Mouse (Mus musculus) T-cell, adult 2 months (primary cell): ENCODE results near the gene Pak3.
"Not testable (repeated sequence)": the region's sequence is repeated elsewhere in the genome, so short reads cannot be mapped to it uniquely, and the experiment has no call there.

Source experiments
- DNase-seq: peaks from one replicate; pipeline ENCODE4 v3.0.0; 2022; ENCODE audit warnings: low spot score

Gene Pak3

GRCm38 (mm10) chrX:143518168-143518901, at the start of gene Pak3:
TSS of gene Pak3 (plus strand) at chrX:143518591.
- no peak for DNase-seq

DNA sequence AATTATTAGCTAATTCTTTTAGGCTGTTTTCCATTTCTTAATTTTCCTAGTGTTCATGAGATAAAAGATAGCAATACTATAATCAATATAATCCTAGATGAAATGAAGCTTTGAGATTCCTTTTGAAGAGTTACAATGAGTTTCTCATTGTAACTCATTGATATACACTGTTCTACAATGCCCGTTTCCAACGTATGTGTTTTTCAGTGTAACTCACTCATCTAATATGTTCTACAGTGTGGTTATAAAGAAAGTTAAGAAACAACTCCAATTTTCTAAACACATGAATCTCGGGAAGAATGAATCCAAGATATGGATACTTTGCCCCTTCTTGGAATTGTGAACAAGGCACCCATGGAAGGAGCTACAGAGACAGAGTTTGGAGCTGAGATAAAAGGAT, 35.5 kb upstream of the Pak3 start:
- DNase-seq: peak; percentile 96

GRCm38 (mm10) chrX:143501053-143501695, 17.2 kb upstream of the Pak3 start:
- DNase-seq: no peak

DNA sequence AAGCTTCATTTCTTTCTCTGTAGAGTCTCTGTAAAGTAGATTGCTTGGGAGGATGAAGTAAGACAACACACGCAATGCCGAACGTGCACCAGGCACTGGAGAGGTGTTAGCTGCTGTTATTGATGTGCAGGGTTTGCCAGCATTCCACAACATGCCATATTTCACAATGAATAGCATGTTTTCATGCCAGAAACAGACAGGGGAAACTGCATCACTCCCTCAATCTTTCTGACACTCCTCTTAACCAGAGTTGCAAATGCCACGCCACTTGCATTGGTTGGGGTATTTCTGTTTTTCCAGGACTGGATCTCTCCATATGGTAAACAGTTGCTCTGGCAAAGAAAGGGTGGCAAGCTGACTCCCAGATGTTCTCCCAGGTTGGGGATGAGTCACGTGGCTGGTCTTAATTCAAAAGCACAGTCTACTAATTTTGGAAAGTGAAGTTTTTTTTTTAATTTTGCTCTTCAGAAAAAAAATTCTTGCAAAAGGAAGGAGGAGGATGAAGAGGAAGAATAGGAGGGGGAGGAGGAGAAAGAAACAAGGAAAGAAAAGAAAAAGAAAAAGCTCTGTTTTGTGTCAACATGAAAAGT, 16.5 kb upstream of the Pak3 start:
- no peak for DNase-seq

DNA sequence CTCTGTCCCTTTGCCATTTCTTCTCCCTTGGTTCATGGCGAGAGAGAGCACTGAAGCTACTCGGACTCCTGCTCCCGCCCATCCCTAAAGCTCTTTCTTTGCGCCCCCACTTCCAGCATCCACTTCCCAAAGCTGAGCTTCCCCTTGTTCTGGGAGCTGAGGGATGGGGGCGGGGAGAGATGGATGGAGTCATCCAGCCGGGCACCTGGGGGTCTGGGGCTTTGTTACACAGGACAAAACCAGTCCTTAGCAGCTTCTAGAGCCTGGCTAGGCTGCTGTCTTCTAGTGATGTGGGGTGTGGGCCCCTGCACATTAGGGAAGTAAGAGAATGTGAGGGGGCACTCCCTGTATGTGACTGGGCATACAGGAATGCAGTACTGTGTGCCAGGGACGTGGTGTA, 526 bp downstream of the Pak3 start:
- no peak for DNase-seq

DNA sequence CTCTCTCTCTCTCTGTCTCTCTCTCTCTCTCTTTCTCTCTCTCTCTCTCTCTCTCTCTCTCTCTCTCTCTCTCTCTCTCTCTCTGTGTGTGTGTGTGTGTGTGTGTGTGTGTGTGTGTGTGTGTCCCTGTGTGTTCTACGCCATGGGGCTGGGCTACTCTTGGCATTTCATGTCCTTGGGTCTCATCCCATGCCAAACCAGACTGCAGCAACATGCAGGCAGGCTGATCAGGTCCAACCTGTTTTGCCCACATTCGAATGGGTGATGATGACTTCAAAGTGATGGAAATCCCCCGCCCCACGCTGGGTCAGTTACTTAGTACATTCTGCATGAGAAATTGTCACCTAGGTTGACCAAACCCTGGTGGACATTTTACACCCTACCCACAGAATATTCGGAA, 1.1 kb downstream of the Pak3 start:
- DNase-seq: not testable (repeated sequence)

DNA sequence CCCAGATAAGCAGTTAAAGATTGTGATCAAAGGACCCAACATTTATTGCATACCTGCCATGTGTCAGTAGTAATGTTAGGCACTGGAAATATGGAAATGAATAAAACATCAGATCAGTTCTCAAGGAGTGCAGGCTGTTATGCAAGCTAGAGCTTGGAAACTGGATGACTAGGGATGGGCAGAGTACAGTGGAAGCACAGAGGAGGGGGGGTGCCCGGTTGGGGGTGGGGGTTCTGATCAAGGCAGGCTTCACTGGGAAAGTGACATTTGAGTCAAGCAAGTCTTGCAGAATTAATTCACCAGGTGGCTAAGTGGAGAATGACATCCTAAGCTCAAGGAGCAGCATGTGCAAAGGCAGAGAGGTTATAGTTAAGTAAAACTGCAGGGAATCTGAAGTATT, 1.8 kb downstream of the Pak3 start:
- no peak for DNase-seq

DNA sequence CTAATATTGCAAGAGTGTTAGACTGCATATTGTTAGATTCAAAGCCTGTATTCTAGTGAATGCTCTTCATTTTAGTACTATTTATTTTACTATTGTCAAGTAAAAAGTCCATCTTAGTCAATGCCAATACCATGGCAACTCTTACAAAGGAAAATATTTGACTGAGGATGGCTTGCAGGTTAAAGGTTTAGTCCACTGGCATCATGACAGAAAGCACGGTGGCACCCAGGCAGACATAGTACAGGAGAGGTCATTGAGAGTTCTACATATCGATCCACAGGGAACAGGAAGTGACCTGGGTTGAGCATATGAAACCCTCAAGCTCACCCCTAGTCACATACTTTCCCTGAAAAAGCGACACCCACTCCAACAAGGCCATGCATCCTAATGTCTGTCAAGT, 13.9 kb downstream of the Pak3 start:
- DNase-seq: no peak

- no peak for DNase-seq
These were observed 15.2 kb downstream of the Pak3 start for GRCm38 (mm10) chrX:143533574-143533973.

- DNase-seq: no peak
These were observed 24.4 kb downstream of the Pak3 start for GRCm38 (mm10) chrX:143542756-143543155.

DNA sequence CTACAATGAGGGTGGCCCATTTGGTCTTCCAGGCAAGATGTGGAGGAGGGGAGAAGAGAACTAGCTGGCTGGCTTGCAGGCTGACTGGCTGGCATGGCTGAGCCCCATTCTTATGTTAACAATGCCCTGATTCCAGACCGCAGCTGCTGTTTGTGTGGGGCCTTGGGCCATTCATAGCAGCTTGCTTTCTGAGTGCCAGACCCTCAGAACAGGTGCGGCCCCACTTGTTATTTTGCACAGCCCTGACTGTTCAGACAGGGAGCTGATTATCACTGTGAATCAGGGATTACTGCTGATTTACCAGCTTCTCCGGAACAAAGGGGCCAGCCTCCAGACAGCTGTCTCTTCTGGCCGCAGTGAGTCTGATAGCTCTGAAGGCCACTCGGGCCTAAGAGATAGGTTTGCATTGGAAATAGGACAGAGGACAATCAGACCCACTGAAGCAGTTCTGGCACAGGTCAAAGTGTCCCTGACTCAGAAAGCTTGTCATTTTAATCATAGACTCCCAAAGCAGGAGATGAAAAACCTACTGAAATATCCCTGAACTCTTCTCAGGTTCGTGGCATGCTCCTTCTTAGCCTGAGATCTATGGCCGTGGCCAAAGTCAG, 24.9 kb downstream of the Pak3 start:
- DNase-seq: no peak

- DNase-seq: no peak
These were observed 55.3 kb downstream of the Pak3 start for GRCm38 (mm10) chrX:143573691-143574090.

DNA sequence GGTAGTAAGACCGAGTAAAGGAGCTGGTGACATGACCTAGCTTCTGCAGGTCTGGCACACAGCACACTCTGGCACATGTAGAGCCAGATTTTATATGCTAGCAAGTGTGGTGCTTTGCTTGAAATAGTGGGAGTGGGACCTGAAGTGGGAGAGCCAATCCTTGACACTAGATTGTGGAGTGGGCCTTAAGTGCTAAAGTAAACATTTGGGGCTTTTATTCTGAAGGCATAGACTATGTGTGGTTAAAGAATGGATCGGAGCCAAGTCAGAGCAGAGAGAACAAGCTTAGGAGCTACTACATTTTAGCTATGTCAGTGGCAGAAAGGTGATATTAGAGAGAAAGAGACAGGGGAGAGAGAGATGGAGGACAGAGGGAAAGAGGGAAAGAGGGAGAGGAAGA, 61.5 kb downstream of the Pak3 start:
- DNase-seq: no peak

- no peak for DNase-seq
These were observed 62.1 kb downstream of the Pak3 start for GRCm38 (mm10) chrX:143580458-143580959.

GRCm38 (mm10) chrX:143606877-143607449, 88.6 kb downstream of the Pak3 start:
- no peak for DNase-seq

DNA sequence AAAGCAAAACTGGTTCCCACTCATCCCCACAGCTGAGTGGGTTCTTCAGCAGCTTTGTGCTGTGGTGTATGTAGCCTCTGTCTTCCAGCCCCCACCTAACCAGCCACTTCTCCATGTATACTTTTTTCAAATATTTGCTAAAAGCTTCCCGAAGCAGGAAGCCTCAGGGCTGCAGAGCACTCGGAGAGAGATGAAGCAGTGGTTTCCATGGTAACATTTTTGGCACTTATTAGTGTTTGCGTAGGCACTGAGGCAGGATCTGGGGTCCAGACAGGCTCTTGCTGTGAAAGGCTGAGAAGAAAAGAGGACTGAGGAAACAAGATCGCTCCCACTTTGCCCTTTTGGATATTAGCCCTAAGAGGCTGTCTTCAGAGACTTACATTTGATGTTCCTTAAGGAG, 100.3 kb downstream of the Pak3 start:
- no peak for DNase-seq

GRCm38 (mm10) chrX:143627767-143628166, 109.4 kb downstream of the Pak3 start:
- no peak for DNase-seq

DNA sequence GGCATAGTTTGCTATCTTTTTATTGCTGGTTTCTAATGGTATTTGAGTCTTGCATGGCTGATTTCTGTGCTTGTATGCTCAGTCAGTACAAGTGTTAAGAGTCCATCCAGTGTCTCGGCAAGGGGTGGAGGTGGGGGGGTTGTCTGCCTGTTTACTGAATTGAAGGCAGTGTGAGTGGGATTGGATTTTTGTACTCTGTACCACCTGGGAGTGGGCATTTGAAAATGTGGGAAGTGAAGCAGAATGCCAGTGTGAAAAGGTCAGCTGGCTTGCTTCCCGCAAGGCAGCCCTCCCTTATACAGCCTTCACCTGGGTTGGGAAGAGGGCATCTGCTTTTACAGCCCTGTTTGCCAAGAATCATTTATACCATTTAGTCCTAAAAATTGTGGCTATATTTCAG, 125.5 kb downstream of the Pak3 start:
- DNase-seq: no peak

- no peak for DNase-seq
These were observed 126.4 kb downstream of the Pak3 start for GRCm38 (mm10) chrX:143644807-143645206.

DNA sequence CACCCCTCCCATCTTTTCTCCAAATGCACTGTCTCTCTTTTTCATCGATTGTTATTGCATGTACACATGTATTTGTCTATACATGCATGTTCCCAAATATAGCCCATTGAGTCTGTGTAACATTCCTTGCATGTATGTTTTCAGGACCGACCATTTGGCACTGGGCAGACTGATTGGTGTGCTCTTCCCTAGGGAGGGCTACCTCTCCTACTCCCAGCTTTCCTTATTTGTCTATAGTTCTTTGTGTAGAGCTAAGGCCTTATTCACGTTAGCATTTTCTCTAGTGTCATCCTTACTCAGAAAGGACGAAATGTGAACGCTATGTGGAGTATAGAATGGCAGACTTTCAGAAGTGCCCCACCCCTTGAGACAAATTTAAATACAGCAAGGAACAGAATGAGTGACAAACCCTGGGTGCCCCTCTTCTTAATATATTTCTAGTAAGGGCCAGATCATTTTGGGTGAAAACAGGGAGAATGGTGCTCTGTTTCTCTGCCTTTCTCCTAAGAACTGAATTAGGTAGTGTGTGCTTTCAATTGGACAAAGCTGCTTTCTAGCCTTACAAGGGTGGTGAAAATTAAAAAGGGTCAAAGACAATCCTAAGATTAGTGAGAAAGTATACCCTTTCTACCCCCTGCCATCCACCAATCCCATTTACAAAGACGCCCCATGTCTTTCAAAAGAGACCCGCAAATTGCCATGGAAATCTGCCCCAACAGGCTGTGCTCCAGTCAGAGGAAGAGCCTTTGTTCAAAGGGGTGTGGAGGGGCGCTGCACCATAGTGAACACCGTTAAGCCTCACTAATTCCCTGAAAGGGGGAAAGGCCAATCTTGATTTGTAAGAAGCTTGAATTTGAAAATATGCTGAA, 136.2 kb downstream of the Pak3 start:
- DNase-seq: no peak

DNA sequence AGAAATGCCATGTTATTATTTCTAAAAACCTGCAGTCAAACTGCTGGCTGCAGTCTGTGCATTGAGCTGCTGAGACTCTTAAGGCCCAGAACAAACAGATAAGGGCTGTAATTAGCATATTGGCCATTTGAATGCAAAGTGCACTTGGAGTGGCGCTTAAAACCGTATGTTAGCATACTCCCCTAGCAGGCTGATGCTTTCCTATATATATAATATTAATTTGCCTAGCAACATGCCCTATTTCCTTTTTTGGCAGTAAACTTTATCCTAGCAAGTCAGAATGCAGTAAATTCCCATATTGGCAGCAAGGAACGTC, 136.7 kb downstream of the Pak3 start:
- no peak for DNase-seq
